Mouse (Mus musculus): ENCODE measurements around the gene Epdr1.

- TF ChIP-seq ZKSCAN1 (IDR thresholded peaks at IDR 0.05; ENCODE audit: borderline replicate concordance, low read depth, low read length) (no peak), CTCF (conservative IDR thresholded peaks at IDR 0.05 in 1 of 2, IDR thresholded peaks at IDR 0.05 in 1 of 2; ENCODE audit: low read depth in 2 of 2, low read length in 2 of 2) (no peak), USF2 (conservative IDR thresholded peaks at IDR 0.05; ENCODE audit: low read depth, low read length) (no peak), TCF12 (IDR thresholded peaks at IDR 0.05; ENCODE audit: low read depth, low read length) (no peak), EP300 (IDR thresholded peaks at IDR 0.05; ENCODE audit: low read length) (no peak), JUND (conservative IDR thresholded peaks at IDR 0.05; ENCODE audit: low read depth, low read length) (no peak), CHD1 (IDR thresholded peaks at IDR 0.05; ENCODE audit: low read depth, low read length) (no peak), NRF1 (IDR thresholded peaks at IDR 0.05; ENCODE audit: low read depth, low read length) (no peak), MAX (IDR thresholded peaks at IDR 0.05; ENCODE audit: low read length) (no peak), ZNF384 (IDR thresholded peaks at IDR 0.05; ENCODE audit: low read depth, low read length) (no peak), POLR2A (IDR thresholded peaks at IDR 0.05; ENCODE audit: low read depth, low read length) (no peak)
Measured at GRCm38 (mm10) chr13:19602531-19602930, 17.2 kb downstream of the Epdr1 start.
